Mouse (Mus musculus) G1E (cell line): ENCODE results near the gene Wrap73.

Experiments
- CTCF ChIP-seq: IDR thresholded peaks from 2 replicates; pipeline ENCODE4 v1.5.1; 2012; ENCODE audit warnings: low read depth, low read length, inconsistent platforms, mixed read lengths
- GATA1 ChIP-seq: IDR thresholded peaks from 2 replicates; pipeline ENCODE4 v1.6.1; 2012; ENCODE audit warnings: borderline replicate concordance, low read length, inconsistent platforms, mixed read lengths
- GATA2 ChIP-seq: IDR thresholded peaks from 2 replicates; pipeline ENCODE4 v1.6.1; 2012; ENCODE audit warnings: low read depth, low read length, inconsistent platforms, borderline replicate concordance
- POLR2AphosphoS5 ChIP-seq: IDR thresholded peaks from 2 replicates; pipeline ENCODE4 v1.6.1; 2012; ENCODE audit warnings: low read depth, low read length, inconsistent platforms; ENCODE audit not compliant: insufficient replicate concordance
- TAL1 ChIP-seq: conservative IDR thresholded peaks from 2 replicates; pipeline ENCODE4 v1.6.1; 2012; ENCODE audit warnings: low read depth, low read length, inconsistent platforms, mixed read lengths

DNA sequence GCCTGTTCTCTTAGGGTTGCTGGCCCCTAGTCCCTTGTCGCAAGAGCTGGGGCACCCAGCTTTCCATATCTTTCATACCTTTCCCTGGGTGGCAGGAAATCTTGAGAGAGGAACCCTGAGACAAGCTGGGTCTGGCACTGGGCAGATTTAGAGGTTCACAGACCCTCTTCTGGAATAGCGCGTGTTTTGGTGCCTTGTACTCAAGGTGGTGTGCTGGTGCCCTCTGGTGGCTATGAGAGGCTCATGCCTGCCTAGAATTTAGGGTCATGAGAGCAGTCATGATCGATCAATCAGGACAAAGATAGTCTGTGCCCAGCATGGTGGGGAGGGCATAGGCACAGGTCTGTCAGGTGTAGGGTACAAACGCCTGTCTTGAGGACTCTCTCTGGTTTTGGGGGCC is 65.1 kb downstream of the Wrap73 start:
- TF ChIP-seq CTCF (no peak), GATA1 (no peak), GATA2 (no peak), TAL1 (no peak), POLR2AphosphoS5 (no peak)
